Mouse (Mus musculus): ENCODE data around the gene Fhit. TPM values are rescaled to one million over a fixed set of nuclear protein-coding genes. Genes with fewer than 3 reads are reported as not detected.

Fhit gene
- polyA plus RNA-seq, 1 experiment from 2014 or later = 3.6 TPM

DNA sequence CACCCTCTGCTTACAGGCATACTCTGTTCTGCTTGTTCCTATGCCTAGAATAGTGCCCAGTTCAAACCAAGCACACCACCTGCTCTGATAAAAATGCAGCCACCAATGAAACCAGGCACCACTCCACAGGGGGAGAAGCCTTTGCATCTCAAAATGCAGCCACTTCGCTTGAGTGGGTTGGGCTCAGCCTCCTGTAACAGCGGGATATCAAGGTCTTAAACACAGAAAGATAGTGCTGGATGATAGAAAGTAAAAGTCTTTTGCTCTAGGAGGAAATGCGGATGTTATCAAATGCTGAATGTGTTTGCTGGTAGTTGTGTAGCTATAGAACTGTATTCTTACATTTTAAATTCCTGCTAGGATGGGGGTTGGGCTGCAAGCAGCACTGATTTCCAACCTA, 140.4 kb downstream of the Fhit start:
- ATAC-seq (replicated peaks; ENCODE audit: extremely low read depth, insufficient read depth, low FRiP score) = no peak
- no peaks in the 10 kb centered on the region for H3K9me3 ChIP-seq (replicated peaks; ENCODE audit: control insufficient read depth, low read length)
- H3K4me1 ChIP-seq (ENCODE audit: control insufficient read depth, insufficient read depth, low read length) = no peaks in the 10 kb centered on the region
- no peaks in the 10 kb centered on the region for H3K36me3 ChIP-seq (ENCODE audit: control insufficient read depth, insufficient read depth)
- 20% methylated on average over 3 of the region's 3 CpGs for WGBS
- no peak overlapping the region for H3K9ac ChIP-seq (ENCODE audit: low read length)
- no peak overlapping the region for H3K4me3 ChIP-seq (ENCODE audit: low read length)
- no peak overlapping the region for H3K4me2 ChIP-seq (ENCODE audit: low read depth, low read length)
- no peak overlapping the region for H3K27ac ChIP-seq (ENCODE audit: low read length)
- H3K27me3 ChIP-seq (ENCODE audit: control insufficient read depth, insufficient read depth, low read length) = no peaks in the 10 kb centered on the region

DNA sequence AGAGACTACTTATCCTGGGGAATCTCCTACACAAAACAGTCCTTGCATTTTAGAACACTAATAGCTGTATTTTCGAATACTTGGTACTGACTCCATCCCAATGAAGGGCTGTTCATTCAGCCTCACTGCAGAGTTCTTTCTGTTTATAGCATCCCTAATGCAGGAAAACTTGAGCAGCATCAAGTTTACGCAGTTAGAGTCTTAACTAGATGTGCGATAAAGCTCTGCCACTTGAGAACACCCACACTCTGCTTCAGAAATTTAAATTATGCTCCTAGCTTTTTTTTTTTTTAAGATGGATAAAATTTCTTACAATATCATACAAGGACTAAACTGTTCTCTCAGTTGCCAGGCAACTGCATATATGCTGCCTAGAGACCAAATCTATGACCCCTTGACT, 183.2 kb downstream of the Fhit start:
- Histone ChIP-seq H3K9me3 (replicated peaks; ENCODE audit: control insufficient read depth, low read length) (no peaks in the 10 kb centered on the region), H3K27me3 (ENCODE audit: control insufficient read depth, insufficient read depth, low read length) (no peaks in the 10 kb centered on the region), H3K4me1 (ENCODE audit: control insufficient read depth, insufficient read depth, low read length) (no peaks in the 10 kb centered on the region), H3K36me3 (ENCODE audit: control insufficient read depth, insufficient read depth) (no peaks in the 10 kb centered on the region), H3K9ac (ENCODE audit: low read length) (no peak overlapping the region), H3K4me3 (ENCODE audit: low read length) (no peak overlapping the region), H3K4me2 (ENCODE audit: low read depth, low read length) (no peak overlapping the region), H3K27ac (ENCODE audit: low read length) (no peak overlapping the region)
- WGBS = 79% methylated on average over 3 of the region's 3 CpGs
- no peak for ATAC-seq (replicated peaks; ENCODE audit: extremely low read depth, insufficient read depth, low FRiP score)

DNA sequence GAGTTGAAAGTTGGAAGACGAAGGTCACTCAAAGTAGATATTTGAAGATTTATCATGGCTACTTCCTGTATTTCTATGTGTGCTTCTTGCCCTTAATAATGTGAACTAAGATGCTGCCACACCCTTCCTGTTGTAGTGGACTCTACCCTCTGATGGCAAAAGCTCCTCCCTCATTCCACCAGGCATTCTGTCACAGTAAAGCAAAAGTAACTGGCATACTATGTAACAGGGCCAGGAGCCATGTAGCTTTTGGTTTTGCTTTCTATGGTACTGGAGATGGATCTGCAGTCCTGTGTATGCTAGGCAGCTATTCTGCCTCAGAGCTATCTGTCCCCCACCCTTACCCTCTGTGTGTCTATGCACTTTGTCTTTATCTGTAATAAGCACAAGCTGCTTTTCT, 220.2 kb downstream of the Fhit start:
- H3K9me3 ChIP-seq (replicated peaks; ENCODE audit: control insufficient read depth, low read length) = no peaks in the 10 kb centered on the region
- WGBS = 81% methylated on average over 1 of the region's 1 CpGs

DNA sequence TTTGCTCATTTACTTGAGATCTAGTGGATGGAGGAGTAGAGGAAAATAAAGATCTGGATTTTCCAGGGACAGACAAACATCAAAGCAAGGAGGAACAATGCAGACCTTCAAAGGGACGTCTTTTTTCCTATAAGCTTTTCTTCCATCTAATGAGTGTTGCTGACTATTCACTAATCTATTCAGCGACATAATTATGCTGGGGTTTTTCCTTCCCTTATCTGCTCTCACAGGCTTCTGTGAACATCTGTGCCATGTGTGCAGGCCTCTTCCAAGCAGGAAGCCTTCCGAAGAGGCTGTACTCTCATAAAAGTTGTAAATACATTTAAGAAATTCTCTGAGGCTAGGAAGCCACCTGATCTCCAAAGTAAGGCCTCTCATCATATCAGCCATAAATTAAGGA, 228.2 kb downstream of the Fhit start:
- Histone ChIP-seq H3K27ac (ENCODE audit: low read length) (no peak overlapping the region), H3K36me3 (ENCODE audit: control insufficient read depth, insufficient read depth) (no peaks in the 10 kb centered on the region), H3K4me1 (ENCODE audit: control insufficient read depth, insufficient read depth, low read length) (no peaks in the 10 kb centered on the region), H3K27me3 (ENCODE audit: control insufficient read depth, insufficient read depth, low read length) (no peaks in the 10 kb centered on the region), H3K9me3 (replicated peaks; ENCODE audit: control insufficient read depth, low read length) (no peaks in the 10 kb centered on the region), H3K9ac (ENCODE audit: low read length) (no peak overlapping the region), H3K4me3 (ENCODE audit: low read length) (no peak overlapping the region), H3K4me2 (ENCODE audit: low read depth, low read length) (no peak overlapping the region)
- no peak for ATAC-seq (replicated peaks; ENCODE audit: extremely low read depth, insufficient read depth, low FRiP score)
- WGBS = 47% methylated on average over 3 of the region's 3 CpGs

More for the DNA sequence above, 220.2 kb downstream of the Fhit start:
- Histone ChIP-seq H3K27me3 (ENCODE audit: control insufficient read depth, insufficient read depth, low read length) (no peaks in the 10 kb centered on the region), H3K27ac (ENCODE audit: low read length) (no peak overlapping the region), H3K9ac (ENCODE audit: low read length) (no peak overlapping the region), H3K4me3 (ENCODE audit: low read length) (no peak overlapping the region), H3K4me1 (ENCODE audit: control insufficient read depth, insufficient read depth, low read length) (no peaks in the 10 kb centered on the region), H3K36me3 (ENCODE audit: control insufficient read depth, insufficient read depth) (no peaks in the 10 kb centered on the region), H3K4me2 (ENCODE audit: low read depth, low read length) (no peak overlapping the region)
- no peak for ATAC-seq (replicated peaks; ENCODE audit: extremely low read depth, insufficient read depth, low FRiP score)

GRCm38 (mm10) chr14:10917893-10918803, 243.7 kb downstream of the Fhit start:
- no peak overlapping the region for H3K27ac ChIP-seq (ENCODE audit: low read length)
- 80% methylated on average over 7 of the region's 7 CpGs for WGBS
- no peak overlapping the region for H3K4me2 ChIP-seq (ENCODE audit: low read depth, low read length)
- no peaks in the 10 kb centered on the region for H3K9me3 ChIP-seq (replicated peaks; ENCODE audit: control insufficient read depth, low read length)
- H3K36me3 ChIP-seq (ENCODE audit: control insufficient read depth, insufficient read depth) = no peaks in the 10 kb centered on the region
- no peak overlapping the region for H3K9ac ChIP-seq (ENCODE audit: low read length)
- H3K4me1 ChIP-seq (ENCODE audit: control insufficient read depth, insufficient read depth, low read length) = no peaks in the 10 kb centered on the region
- no peak overlapping the region for H3K4me3 ChIP-seq (ENCODE audit: low read length)
- no peaks in the 10 kb centered on the region for H3K27me3 ChIP-seq (ENCODE audit: control insufficient read depth, insufficient read depth, low read length)
- ATAC-seq (replicated peaks; ENCODE audit: extremely low read depth, insufficient read depth, low FRiP score) = no peak

DNA sequence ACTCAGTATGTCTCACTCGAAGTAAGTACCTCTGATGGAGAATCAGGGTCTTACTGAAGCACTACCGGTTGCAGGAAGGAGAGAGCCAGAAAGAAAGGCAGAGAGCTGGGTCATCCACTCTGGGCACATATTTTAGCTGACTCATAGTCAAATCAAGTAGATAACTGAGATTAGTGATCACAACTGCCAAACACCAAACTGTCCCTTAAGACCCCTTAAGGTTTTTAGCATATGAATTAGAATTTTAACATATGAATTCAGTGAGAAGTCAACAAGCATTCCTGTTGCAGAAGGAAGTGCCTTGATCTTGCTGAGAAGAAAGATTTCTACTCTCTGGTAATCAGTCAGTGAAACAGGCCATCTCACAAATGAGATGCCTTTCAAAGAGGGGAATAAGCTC, 253.8 kb downstream of the Fhit start:
- peaks cover 2% of the 10 kb centered on the region for H3K9me3 ChIP-seq (replicated peaks; ENCODE audit: control insufficient read depth, low read length)
- ATAC-seq (replicated peaks; ENCODE audit: extremely low read depth, insufficient read depth, low FRiP score) = no peak
- H3K27ac ChIP-seq (ENCODE audit: low read length) = no peak overlapping the region
- no peaks in the 10 kb centered on the region for H3K27me3 ChIP-seq (ENCODE audit: control insufficient read depth, insufficient read depth, low read length)
- 64% methylated on average over 2 of the region's 2 CpGs for WGBS
- H3K4me1 ChIP-seq (ENCODE audit: control insufficient read depth, insufficient read depth, low read length) = no peaks in the 10 kb centered on the region
- H3K36me3 ChIP-seq (ENCODE audit: control insufficient read depth, insufficient read depth) = no peaks in the 10 kb centered on the region
- no peak overlapping the region for H3K4me3 ChIP-seq (ENCODE audit: low read length)
- H3K9ac ChIP-seq (ENCODE audit: low read length) = no peak overlapping the region
- H3K4me2 ChIP-seq (ENCODE audit: low read depth, low read length) = no peak overlapping the region

DNA sequence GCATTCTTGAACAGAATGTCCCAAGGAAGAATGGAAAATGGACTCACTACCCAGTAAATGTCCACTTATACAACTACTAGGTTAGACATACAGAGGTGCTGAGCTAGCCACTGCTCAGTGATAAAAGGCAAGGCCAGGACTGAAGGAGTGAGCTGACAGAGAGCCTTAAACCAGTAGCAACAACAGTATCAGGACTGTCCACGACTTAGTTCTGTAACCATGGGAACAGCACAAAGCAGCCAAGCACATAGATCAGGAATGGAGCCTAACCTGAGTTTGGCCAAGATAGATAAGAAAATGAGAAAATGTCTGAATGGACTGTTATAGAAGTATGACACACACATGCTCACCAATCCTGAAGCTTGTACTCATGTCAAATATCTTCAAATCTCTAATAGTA, 279.1 kb downstream of the Fhit start:
- Histone ChIP-seq H3K4me3 (ENCODE audit: low read length) (no peak overlapping the region), H3K4me2 (ENCODE audit: low read depth, low read length) (no peak overlapping the region)
- WGBS = 28% methylated on average over 1 of the region's 1 CpGs

DNA sequence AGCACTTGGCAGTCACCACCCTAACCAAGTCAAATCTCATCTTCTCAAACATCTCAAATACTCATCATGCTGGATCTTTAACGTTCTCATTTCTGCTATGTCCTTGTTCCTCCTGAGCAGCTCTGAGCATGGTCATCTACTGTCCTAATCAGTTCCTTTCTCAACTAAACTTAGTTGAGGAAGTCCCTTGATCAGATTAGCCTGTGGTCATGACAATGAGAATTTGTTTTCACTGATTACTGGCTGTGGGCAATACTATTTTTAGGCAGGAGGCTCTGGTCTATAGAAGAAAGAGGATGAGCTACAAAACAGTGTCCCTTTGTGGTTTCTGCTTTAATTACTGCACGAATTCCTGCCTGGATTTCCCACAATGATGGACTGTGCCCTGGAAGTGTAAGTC, 281.1 kb downstream of the Fhit start:
- no peak overlapping the region for H3K9ac ChIP-seq (ENCODE audit: low read length)
- no peak overlapping the region for H3K4me3 ChIP-seq (ENCODE audit: low read length)
- no peaks in the 10 kb centered on the region for H3K4me1 ChIP-seq (ENCODE audit: control insufficient read depth, insufficient read depth, low read length)
- no peaks in the 10 kb centered on the region for H3K36me3 ChIP-seq (ENCODE audit: control insufficient read depth, insufficient read depth)
- H3K27me3 ChIP-seq (ENCODE audit: control insufficient read depth, insufficient read depth, low read length) = no peaks in the 10 kb centered on the region
- no peak for ATAC-seq (replicated peaks; ENCODE audit: extremely low read depth, insufficient read depth, low FRiP score)
- no peaks in the 10 kb centered on the region for H3K9me3 ChIP-seq (replicated peaks; ENCODE audit: control insufficient read depth, low read length)
- H3K27ac ChIP-seq (ENCODE audit: low read length) = no peak overlapping the region
- WGBS = 53% methylated on average over 2 of the region's 2 CpGs
- H3K4me2 ChIP-seq (ENCODE audit: low read depth, low read length) = no peak overlapping the region

More for the DNA sequence above, 279.1 kb downstream of the Fhit start:
- Histone ChIP-seq H3K4me1 (ENCODE audit: control insufficient read depth, insufficient read depth, low read length) (no peaks in the 10 kb centered on the region), H3K27ac (ENCODE audit: low read length) (no peak overlapping the region), H3K27me3 (ENCODE audit: control insufficient read depth, insufficient read depth, low read length) (no peaks in the 10 kb centered on the region), H3K9ac (ENCODE audit: low read length) (no peak overlapping the region), H3K36me3 (ENCODE audit: control insufficient read depth, insufficient read depth) (no peaks in the 10 kb centered on the region), H3K9me3 (replicated peaks; ENCODE audit: control insufficient read depth, low read length) (no peaks in the 10 kb centered on the region)
- ATAC-seq (replicated peaks; ENCODE audit: extremely low read depth, insufficient read depth, low FRiP score) = no peak

DNA sequence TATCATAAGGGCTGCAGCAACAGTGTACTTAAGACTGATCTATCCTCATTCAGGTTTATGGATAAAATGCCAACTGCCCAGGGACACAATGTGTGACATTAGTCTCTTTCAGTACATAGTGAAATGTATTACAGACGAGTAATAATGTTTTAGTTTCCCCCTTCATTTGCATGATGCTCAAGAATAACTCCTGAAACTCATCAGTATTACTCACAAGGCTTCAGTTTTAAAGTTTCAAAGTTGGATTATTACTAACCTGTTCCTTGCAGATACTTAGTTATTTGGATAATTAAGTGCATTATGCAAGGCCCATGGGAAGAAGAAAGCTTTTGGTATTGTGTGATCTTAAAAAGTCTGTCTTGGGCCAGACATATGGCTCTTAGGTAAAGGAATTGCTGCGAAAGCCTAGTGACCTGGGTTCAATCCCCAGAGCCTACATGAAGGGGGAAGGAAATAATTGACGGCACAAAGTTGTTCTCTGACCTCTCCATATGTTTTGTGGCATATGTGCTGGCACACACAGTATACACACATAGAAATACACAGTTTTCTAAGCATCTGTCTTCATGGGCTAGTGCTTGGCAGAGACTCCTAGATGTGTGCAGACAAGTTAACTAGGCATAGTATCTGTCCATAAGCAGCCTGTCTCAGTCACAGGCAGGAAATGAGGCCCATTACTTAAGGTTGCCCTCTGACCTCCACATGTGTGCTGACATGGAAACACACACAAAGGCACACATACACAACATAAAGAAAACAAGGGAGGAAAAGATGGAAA, 287.1 kb downstream of the Fhit start:
- Histone ChIP-seq H3K27ac (ENCODE audit: low read length) (no peak overlapping the region), H3K9me3 (replicated peaks; ENCODE audit: control insufficient read depth, low read length) (no peaks in the 10 kb centered on the region), H3K9ac (ENCODE audit: low read length) (no peak overlapping the region), H3K36me3 (ENCODE audit: control insufficient read depth, insufficient read depth) (no peaks in the 10 kb centered on the region), H3K4me1 (ENCODE audit: control insufficient read depth, insufficient read depth, low read length) (no peaks in the 10 kb centered on the region), H3K27me3 (ENCODE audit: control insufficient read depth, insufficient read depth, low read length) (no peaks in the 10 kb centered on the region), H3K4me2 (ENCODE audit: low read depth, low read length) (no peak overlapping the region), H3K4me3 (ENCODE audit: low read length) (no peak overlapping the region)
- ATAC-seq (replicated peaks; ENCODE audit: extremely low read depth, insufficient read depth, low FRiP score) = no peak
- 74% methylated on average over 3 of the region's 3 CpGs for WGBS

Data from heart, embryonic 16.5 days (tissue).